Mouse (Mus musculus) liver, embryonic 16.5 days (tissue): ENCODE results near the gene Wrap73. TPM values are rescaled to one million over a fixed set of nuclear protein-coding genes. Genes with fewer than 3 reads are reported as not detected.

Experiments used
- ATAC-seq: fragments of 200-750 bp; cut with Nextera tagmentation; 2 replicates; pipeline ENCODE4 v1.8.0; 2017; ENCODE audit warnings: low read depth, mild to moderate bottlenecking, moderate number of reproducible peaks, moderate library complexity
- H3K27ac ChIP-seq: fragments of 300-500 bp; sonication (generic); 2 replicates; pipeline ENCODE4 v1.5.1; 2014; ENCODE audit warnings: mild to moderate bottlenecking, low read length
- H3K27me3 ChIP-seq: fragments of 300-500 bp; sonication (generic); 2 replicates; pipeline ENCODE4 v1.6.1; 2014; ENCODE audit warnings: low read depth, low read length, mixed read lengths; ENCODE audit not compliant: control insufficient read depth, insufficient read depth
- H3K36me3 ChIP-seq: fragments of 300-500 bp; sonication (generic); 2 replicates; pipeline ENCODE4 v1.6.1; 2014; ENCODE audit warnings: mild to moderate bottlenecking; ENCODE audit not compliant: control insufficient read depth, insufficient read depth
- H3K4me1 ChIP-seq: fragments of 300-500 bp; sonication (generic); 2 replicates; pipeline ENCODE4 v1.6.1; 2014; ENCODE audit warnings: low read depth, low read length, mixed read lengths; ENCODE audit not compliant: control insufficient read depth
- H3K4me2 ChIP-seq: fragments of 300-500 bp; sonication (generic); 2 replicates; pipeline ENCODE4 v1.6.1; 2014; ENCODE audit warnings: low read depth, low read length, mixed read lengths
- H3K4me3 ChIP-seq: fragments of 300-500 bp; sonication (generic); 2 replicates; pipeline ENCODE4 v1.5.1; 2014; ENCODE audit warnings: low read depth, mild to moderate bottlenecking, low read length
- H3K9ac ChIP-seq: fragments of 300-500 bp; sonication (generic); 2 replicates; pipeline ENCODE4 v1.6.1; 2014; ENCODE audit warnings: low read depth, low read length
- H3K9me3 ChIP-seq: fragments of 300-500 bp; sonication (generic); replicated peaks from 2 replicates; pipeline ENCODE4 v1.6.1; 2016; ENCODE audit warnings: low read length; ENCODE audit not compliant: control insufficient read depth
- WGBS: fragments of 180-500 bp; shearing (Covaris S2); extraction: QIAGEN DNeasy Blood & Tissue Kit; methylation state at CpG from one replicate; pipeline ENCODE4 v1.1.7; 2014; ENCODE audit not compliant: insufficient replicate concordance; 5-methylcytosine and 5-hydroxymethylcytosine counted together
- polyA plus RNA-seq: library from polyadenylated mRNA; unstranded; fragments of >200 nt; fragmentation: Nextera tagmentation; extraction: Ambion mirVana; gene quantifications from 2 replicates; pipeline ENCODE4 v1.2.1, GENCODE M21; 2015

The Wrap73 gene
- polyA plus RNA-seq, 1 experiment from 2014 or later, result 22.5 TPM

- peaks cover 21% of the 10 kb centered on the region for H3K4me1 ChIP-seq
- no peak overlapping the region for H3K4me2 ChIP-seq
- peaks cover 15% of the 10 kb centered on the region for H3K36me3 ChIP-seq
- H3K9me3 ChIP-seq, result no peaks in the 10 kb centered on the region
- H3K4me3 ChIP-seq, result no peak overlapping the region
- no peak overlapping the region for H3K27ac ChIP-seq
- 76% methylated on average over 3 of the region's 3 CpGs for WGBS
- ATAC-seq, result no peak
- peaks cover 24% of the 10 kb centered on the region for H3K27me3 ChIP-seq
- H3K9ac ChIP-seq, result no peak overlapping the region
These were observed 2.5 kb downstream of the Wrap73 start for GRCm38 (mm10) chr4:154144712-154145111.

GRCm38 (mm10) chr4:154146342-154146741 is 4.2 kb downstream of the Wrap73 start:
- ATAC-seq, result no peak
- H3K36me3 ChIP-seq, result peaks cover 17% of the 10 kb centered on the region

DNA sequence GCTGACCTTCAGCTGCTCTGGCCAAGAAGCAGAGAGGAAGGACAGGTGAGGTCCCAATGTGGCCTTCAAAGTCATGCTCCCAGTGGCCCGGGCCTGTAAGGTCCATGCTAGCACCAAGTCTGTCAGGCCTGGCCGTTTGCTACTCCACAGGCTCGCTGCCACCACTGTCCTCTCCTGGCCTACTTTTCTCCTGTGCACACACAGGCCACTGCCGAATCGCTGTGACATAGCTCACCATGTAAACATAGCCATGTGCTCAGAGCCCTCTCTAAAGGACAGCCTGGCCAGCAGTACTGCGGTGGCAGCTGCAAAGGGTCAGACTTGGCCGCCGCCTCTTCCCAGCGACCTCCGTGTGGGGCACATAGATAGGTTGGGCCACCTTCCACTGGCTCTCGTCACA is 11.9 kb downstream of the Wrap73 start:
- 71% methylated on average over 11 of the region's 11 CpGs for WGBS
- Histone ChIP-seq H3K4me1 (peaks cover 6% of the 10 kb centered on the region), H3K4me2 (no peak overlapping the region), H3K9me3 (no peaks in the 10 kb centered on the region), H3K27me3 (no peaks in the 10 kb centered on the region), H3K4me3 (no peak overlapping the region), H3K27ac (no peak overlapping the region), H3K36me3 (peaks cover 49% of the 10 kb centered on the region), H3K9ac (no peak overlapping the region)
- peak; percentile 53 for ATAC-seq

More at GRCm38 (mm10) chr4:154146342-154146741, 4.2 kb downstream of the Wrap73 start:
- H3K9me3 ChIP-seq, result no peaks in the 10 kb centered on the region
- peaks cover 15% of the 10 kb centered on the region for H3K4me1 ChIP-seq
- no peak overlapping the region for H3K27ac ChIP-seq
- H3K27me3 ChIP-seq, result peaks cover 7% of the 10 kb centered on the region
- H3K4me3 ChIP-seq, result no peak overlapping the region
- WGBS, result 70% methylated on average over 10 of the region's 10 CpGs
- no peak overlapping the region for H3K9ac ChIP-seq
- H3K4me2 ChIP-seq, result no peak overlapping the region

GRCm38 (mm10) chr4:154156050-154156449 is 13.9 kb downstream of the Wrap73 start:
- ATAC-seq, result no peak
- H3K36me3 ChIP-seq, result peaks cover 44% of the 10 kb centered on the region
- H3K4me1 ChIP-seq, result peaks cover 10% of the 10 kb centered on the region
- no peaks in the 10 kb centered on the region for H3K9me3 ChIP-seq
- H3K4me2 ChIP-seq, result no peak overlapping the region
- no peak overlapping the region for H3K9ac ChIP-seq
- WGBS, result 79% methylated on average over 7 of the region's 7 CpGs
- H3K4me3 ChIP-seq, result no peak overlapping the region
- no peak overlapping the region for H3K27ac ChIP-seq
- H3K27me3 ChIP-seq, result no peaks in the 10 kb centered on the region

DNA sequence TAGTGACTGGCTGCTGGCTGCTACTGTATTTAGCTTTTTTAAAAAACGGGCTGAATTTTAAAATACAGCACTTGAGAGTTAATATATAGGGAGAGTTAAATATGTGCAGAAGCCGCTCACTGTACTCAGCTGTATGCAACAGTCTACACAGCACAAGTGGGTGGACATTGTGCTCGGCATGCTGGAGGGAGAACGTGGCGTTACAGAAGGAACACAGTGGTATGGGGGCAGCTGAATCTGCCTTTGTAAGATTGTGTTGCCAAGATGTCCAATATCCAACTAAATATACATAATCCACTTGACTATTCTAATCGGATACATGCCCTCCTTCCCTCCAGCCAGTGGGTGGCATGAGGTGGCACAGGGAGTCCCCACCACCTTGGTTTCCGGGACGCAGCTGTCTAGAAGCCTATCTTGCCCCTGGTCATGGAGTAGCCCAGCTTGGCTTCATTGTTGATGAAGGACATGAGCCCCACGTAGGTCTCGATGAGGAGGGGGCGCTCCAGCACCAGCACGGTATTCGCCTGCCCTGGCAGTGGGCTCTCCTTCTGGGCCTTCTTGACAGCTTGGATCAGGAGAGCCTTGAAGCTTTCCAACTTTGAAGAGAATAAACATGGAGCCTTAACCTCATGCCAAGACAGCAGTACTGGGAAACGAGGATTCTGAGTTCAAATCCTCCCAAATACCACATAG is 15.9 kb downstream of the Wrap73 start:
- peaks cover 37% of the 10 kb centered on the region for H3K36me3 ChIP-seq
- WGBS, result 90% methylated on average over 14 of the region's 14 CpGs
- no peak overlapping the region for H3K27ac ChIP-seq
- H3K27me3 ChIP-seq, result no peaks in the 10 kb centered on the region
- H3K9ac ChIP-seq, result no peak overlapping the region
- H3K4me3 ChIP-seq, result no peak overlapping the region
- no peak overlapping the region for H3K4me2 ChIP-seq
- peaks cover 28% of the 10 kb centered on the region for H3K4me1 ChIP-seq
- no peaks in the 10 kb centered on the region for H3K9me3 ChIP-seq
- ATAC-seq, result no peak

GRCm38 (mm10) chr4:154159002-154159401 is 16.8 kb downstream of the Wrap73 start:
- peak overlapping the region; percentile 98 for H3K27ac ChIP-seq
- H3K4me2 ChIP-seq, result peak overlapping the region; percentile 63
- no peak for ATAC-seq
- H3K9ac ChIP-seq, result peak overlapping the region; percentile 93
- 15% methylated on average over 6 of the region's 6 CpGs for WGBS
- no peaks in the 10 kb centered on the region for H3K27me3 ChIP-seq
- H3K9me3 ChIP-seq, result no peaks in the 10 kb centered on the region
- peaks cover 37% of the 10 kb centered on the region for H3K36me3 ChIP-seq
- H3K4me1 ChIP-seq, result peaks cover 34% of the 10 kb centered on the region
- H3K4me3 ChIP-seq, result peak overlapping the region; percentile 90

- no peaks in the 10 kb centered on the region for H3K9me3 ChIP-seq
- H3K4me3 ChIP-seq, result peak overlapping the region; percentile 90
- H3K27ac ChIP-seq, result peak overlapping the region; percentile 98
- peaks cover 34% of the 10 kb centered on the region for H3K4me1 ChIP-seq
- H3K4me2 ChIP-seq, result peak overlapping the region; percentile 63
- ATAC-seq, result peak; percentile 33
- peaks cover 37% of the 10 kb centered on the region for H3K36me3 ChIP-seq
- H3K9ac ChIP-seq, result peak overlapping the region; percentile 93
- no peaks in the 10 kb centered on the region for H3K27me3 ChIP-seq
- WGBS, result 1% methylated on average over 47 of the region's 47 CpGs
These were observed 17.9 kb downstream of the Wrap73 start for GRCm38 (mm10) chr4:154159961-154160537.

DNA sequence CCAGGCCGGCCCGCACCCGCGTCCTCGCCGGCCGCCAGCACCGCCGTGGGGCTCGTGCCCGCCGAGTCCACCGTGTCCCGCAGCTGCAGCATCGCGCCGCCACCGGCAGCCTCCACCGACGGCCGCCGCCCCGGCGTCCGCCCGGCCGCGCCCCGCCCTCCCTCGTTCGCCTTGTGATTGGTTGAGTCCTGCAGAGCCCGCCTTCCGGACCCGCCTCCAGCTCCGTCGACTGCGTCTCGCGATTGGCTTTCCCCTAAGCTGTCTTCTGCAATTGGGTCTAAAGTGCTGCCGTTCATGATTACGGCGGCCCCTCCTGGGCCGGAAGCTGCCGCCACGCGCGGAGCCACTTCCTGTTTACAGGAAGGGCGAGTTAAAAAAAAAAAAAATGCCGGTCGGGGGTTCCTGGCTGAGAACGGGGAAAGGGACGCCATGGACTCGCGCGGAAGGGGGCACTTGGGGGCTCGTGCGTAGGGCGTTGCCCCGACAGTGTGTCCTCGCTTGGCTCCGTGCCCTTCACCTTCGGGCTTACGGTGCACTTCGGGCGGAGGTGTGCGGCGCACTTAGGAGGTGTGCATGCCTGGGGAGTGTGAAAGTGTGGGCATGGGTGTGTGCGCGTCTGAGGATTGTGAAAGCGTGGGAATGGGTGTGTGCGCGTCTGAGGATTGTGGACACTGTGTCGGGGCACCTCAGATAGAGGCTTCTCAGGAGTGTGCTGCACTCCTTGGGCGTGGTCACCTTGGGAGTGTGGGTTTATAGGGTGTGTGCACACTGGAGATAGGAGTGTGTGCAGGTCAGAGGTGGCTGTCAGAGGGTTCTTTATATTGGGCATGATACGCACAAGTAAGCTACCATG is 18.6 kb downstream of the Wrap73 start, which contains the start of gene Tprgl:
Gene Tprgl (minus strand): TSS at position 129 of the 853 bp plus-strand sequence.
- ATAC-seq, result peak; percentile 89
- WGBS, result under 1% methylated on average over 75 of the region's 75 CpGs

More for the DNA sequence above, 18.6 kb downstream of the Wrap73 start, which contains the start of gene Tprgl:
- Histone ChIP-seq H3K27me3 (no peaks in the 10 kb centered on the region), H3K4me3 (peak within 1 kb of the TSS; percentile 90), H3K27ac (peak within 1 kb of the TSS; percentile 100), H3K9me3 (no peaks in the 10 kb centered on the region), H3K4me2 (peak within 1 kb of the TSS; percentile 88), H3K36me3 (peaks cover 31% of the 10 kb centered on the region), H3K9ac (peak within 1 kb of the TSS; percentile 93), H3K4me1 (peaks cover 34% of the 10 kb centered on the region)
